Mouse (Mus musculus) stomach, embryonic 14.5 days (tissue): ENCODE data around the gene Pfdn4. TPM values are rescaled to one million over a fixed set of nuclear protein-coding genes. Genes with fewer than 3 reads are reported as not detected.

Source experiments
- ATAC-seq: fragments of 200-750 bp; cut with Nextera tagmentation; 2 replicates; pipeline ENCODE4 v1.8.0; 2017; ENCODE audit warnings: low read depth, moderate TSS enrichment; ENCODE audit not compliant: insufficient number of reproducible peaks, insufficient read depth, low FRiP score
- H3K27ac ChIP-seq: fragments of 300-500 bp; sonication (generic); 2 replicates; pipeline ENCODE4 v1.5.1; 2014; ENCODE audit warnings: mild to moderate bottlenecking, low read length, moderate library complexity, mixed read lengths
- H3K27me3 ChIP-seq: fragments of 300-500 bp; sonication (generic); 2 replicates; pipeline ENCODE4 v1.6.1; 2014; ENCODE audit warnings: low read length, control low read depth, mixed read lengths; ENCODE audit not compliant: control insufficient read depth, insufficient read depth
- H3K36me3 ChIP-seq: fragments of 300-500 bp; sonication (generic); 2 replicates; pipeline ENCODE4 v1.6.1; 2014; ENCODE audit warnings: mild to moderate bottlenecking, control low read depth, low read length, moderate library complexity, mixed read lengths; ENCODE audit not compliant: control insufficient read depth, insufficient read depth
- H3K4me1 ChIP-seq: fragments of 300-500 bp; sonication (generic); 2 replicates; pipeline ENCODE4 v1.6.1; 2014; ENCODE audit warnings: low read length, control low read depth, mixed read lengths; ENCODE audit not compliant: control insufficient read depth, insufficient read depth
- H3K4me2 ChIP-seq: fragments of 300-500 bp; sonication (generic); replicated peaks from 2 replicates; pipeline ENCODE4 v1.6.1; 2014; ENCODE audit warnings: low read depth, low read length, control low read depth
- H3K4me3 ChIP-seq: fragments of 300-500 bp; sonication (generic); 2 replicates; pipeline ENCODE4 v1.5.1; 2014; ENCODE audit warnings: low read depth, low read length, control low read depth
- H3K9ac ChIP-seq: fragments of 300-500 bp; sonication (generic); replicated peaks from 2 replicates; pipeline ENCODE4 v1.6.1; 2014; ENCODE audit warnings: low read depth, mild to moderate bottlenecking, control low read depth, low read length, moderate library complexity, mixed read lengths
- H3K9me3 ChIP-seq: fragments of 300-500 bp; sonication (generic); 2 replicates; pipeline ENCODE4 v1.6.1; 2016; ENCODE audit warnings: low read depth, low read length, control low read depth; ENCODE audit not compliant: control insufficient read depth
- WGBS: fragments of 180-500 bp; shearing (Covaris S2); extraction: QIAGEN DNeasy Blood & Tissue Kit; methylation state at CpG from one replicate; pipeline ENCODE4 v1.1.7; 2014; 5-methylcytosine and 5-hydroxymethylcytosine counted together
- polyA plus RNA-seq: library from polyadenylated mRNA; unstranded; fragments of >200 nt; fragmentation: Nextera tagmentation; extraction: Ambion mirVana; gene quantifications from 2 replicates; pipeline ENCODE4 v1.2.1, GENCODE M21; 2014

Gene Pfdn4
- polyA plus RNA-seq, 1 experiment from 2014 or later: 83.4 TPM

GRCm38 (mm10) chr2:170547526-170547925 lies 51.3 kb downstream of the Pfdn4 start:
- Histone ChIP-seq H3K4me3 (no peak overlapping the region), H3K36me3 (no peaks in the 10 kb centered on the region), H3K9me3 (no peaks in the 10 kb centered on the region), H3K9ac (no peak overlapping the region), H3K27ac (no peak overlapping the region), H3K27me3 (no peaks in the 10 kb centered on the region), H3K4me1 (peaks cover 3% of the 10 kb centered on the region; the same call in 1 of the 2 replicates), H3K4me2 (no peak overlapping the region)
- ATAC-seq: no peak
- 36% methylated on average over 6 of the region's 6 CpGs for WGBS

- H3K4me2 ChIP-seq: no peak overlapping the region
- 41% methylated on average over 4 of the region's 4 CpGs for WGBS
- H3K27ac ChIP-seq: no peak overlapping the region
- no peak overlapping the region for H3K4me3 ChIP-seq
- no peak for ATAC-seq
- H3K9me3 ChIP-seq: no peaks in the 10 kb centered on the region
- H3K4me1 ChIP-seq: peaks cover 3% of the 10 kb centered on the region; the same call in 1 of the 2 replicates
- no peak overlapping the region for H3K9ac ChIP-seq
- no peaks in the 10 kb centered on the region for H3K27me3 ChIP-seq
- H3K36me3 ChIP-seq: no peaks in the 10 kb centered on the region
These were observed 51.8 kb downstream of the Pfdn4 start for GRCm38 (mm10) chr2:170548046-170548445.

DNA sequence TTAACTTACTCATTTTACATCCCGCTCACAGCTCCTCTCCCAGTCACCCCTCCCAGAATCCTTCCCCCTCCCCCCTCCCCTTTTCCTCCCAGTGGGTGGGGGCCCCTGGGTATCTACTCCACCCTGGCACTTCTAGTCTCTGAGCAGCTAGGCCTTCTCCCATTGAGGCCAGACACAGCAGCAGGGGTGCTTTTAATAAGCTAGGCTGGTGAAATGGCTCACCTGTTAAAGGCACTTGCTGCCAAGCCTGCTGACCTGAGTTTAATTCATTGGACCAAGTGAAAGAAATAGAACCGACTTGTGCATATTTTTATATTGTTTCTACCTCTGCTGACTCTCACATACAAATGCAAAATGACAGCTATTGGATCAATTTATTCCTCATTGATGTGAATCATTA lies 52.9 kb downstream of the Pfdn4 start:
- WGBS: 68% methylated on average over 2 of the region's 2 CpGs
- Histone ChIP-seq H3K27ac (no peak overlapping the region), H3K9ac (no peak overlapping the region), H3K9me3 (no peaks in the 10 kb centered on the region), H3K4me2 (no peak overlapping the region), H3K4me1 (peaks cover 3% of the 10 kb centered on the region; the same call in 1 of the 2 replicates), H3K4me3 (no peak overlapping the region), H3K36me3 (no peaks in the 10 kb centered on the region), H3K27me3 (no peaks in the 10 kb centered on the region)
- no peak for ATAC-seq

- Histone ChIP-seq H3K27ac (peak overlapping the region; percentile 56; the same call in 1 of the 2 replicates), H3K27me3 (no peaks in the 10 kb centered on the region), H3K4me2 (no peak overlapping the region), H3K9ac (no peak overlapping the region), H3K36me3 (no peaks in the 10 kb centered on the region), H3K4me1 (peaks cover 3% of the 10 kb centered on the region; the same call in 1 of the 2 replicates), H3K9me3 (no peaks in the 10 kb centered on the region), H3K4me3 (no peak overlapping the region)
- 17% methylated on average over 5 of the region's 5 CpGs for WGBS
- ATAC-seq: peak; percentile 78; the same call in 1 of the 2 replicates
These were observed 54.0 kb downstream of the Pfdn4 start for GRCm38 (mm10) chr2:170550240-170550639.

GRCm38 (mm10) chr2:170552088-170552487 lies 55.9 kb downstream of the Pfdn4 start:
- WGBS: 64% methylated on average over 7 of the region's 7 CpGs
- ATAC-seq: no peak

DNA sequence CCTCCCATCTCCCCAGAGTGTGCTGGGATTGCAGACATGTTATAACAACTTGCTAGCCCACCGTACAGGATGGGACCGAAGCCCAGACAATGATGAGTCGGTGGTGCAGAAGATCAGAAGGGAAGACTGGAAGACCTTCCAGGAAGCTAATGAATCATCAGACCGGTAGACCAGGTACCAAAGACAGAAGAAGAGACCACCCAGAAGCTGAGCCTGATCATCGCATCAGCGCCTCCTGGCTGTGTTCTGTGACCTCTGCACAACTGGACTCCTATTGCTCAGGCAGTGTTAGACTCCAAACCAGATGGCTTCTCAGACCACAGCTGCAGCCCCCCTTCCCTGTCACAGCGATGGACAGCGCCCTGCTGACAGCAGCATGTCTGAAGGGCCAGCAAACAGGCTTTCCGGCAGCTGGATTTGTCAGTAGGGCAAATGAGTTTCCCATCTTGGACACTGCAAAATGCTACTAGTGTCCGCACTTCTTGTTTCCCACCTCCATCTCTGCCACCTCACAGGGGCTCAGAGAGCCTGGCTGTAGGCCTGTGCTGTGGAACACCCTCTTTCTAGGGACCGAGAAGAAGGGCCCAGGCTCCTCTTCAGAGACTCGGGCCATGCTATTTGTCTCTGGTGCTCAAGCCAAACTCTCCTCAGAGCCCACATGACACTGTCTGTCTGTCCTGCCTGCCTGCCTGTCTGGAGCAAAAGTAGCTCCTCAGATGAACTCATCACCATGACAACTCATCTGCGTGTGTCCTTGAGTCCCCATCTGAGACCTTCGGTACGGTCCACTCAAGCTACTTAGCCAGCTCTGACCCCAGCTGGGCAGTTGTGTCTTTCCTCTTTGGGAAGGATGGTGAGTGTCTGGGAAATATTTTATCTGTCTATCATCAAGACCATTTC lies 68.0 kb downstream of the Pfdn4 start:
- Histone ChIP-seq H3K27me3 (no peaks in the 10 kb centered on the region), H3K9ac (no peak overlapping the region), H3K27ac (no peak overlapping the region), H3K9me3 (no peaks in the 10 kb centered on the region), H3K4me3 (no peak overlapping the region), H3K36me3 (no peaks in the 10 kb centered on the region), H3K4me1 (no peaks in the 10 kb centered on the region), H3K4me2 (no peak overlapping the region)
- no peak for ATAC-seq
- 75% methylated on average over 15 of the region's 15 CpGs for WGBS

More at GRCm38 (mm10) chr2:170552088-170552487, 55.9 kb downstream of the Pfdn4 start:
- H3K27me3 ChIP-seq: no peaks in the 10 kb centered on the region
- H3K36me3 ChIP-seq: no peaks in the 10 kb centered on the region
- no peak overlapping the region for H3K9ac ChIP-seq
- H3K4me1 ChIP-seq: peaks cover 3% of the 10 kb centered on the region; the same call in 1 of the 2 replicates
- no peak overlapping the region for H3K4me2 ChIP-seq
- no peak overlapping the region for H3K4me3 ChIP-seq
- H3K9me3 ChIP-seq: no peaks in the 10 kb centered on the region
- no peak overlapping the region for H3K27ac ChIP-seq

DNA sequence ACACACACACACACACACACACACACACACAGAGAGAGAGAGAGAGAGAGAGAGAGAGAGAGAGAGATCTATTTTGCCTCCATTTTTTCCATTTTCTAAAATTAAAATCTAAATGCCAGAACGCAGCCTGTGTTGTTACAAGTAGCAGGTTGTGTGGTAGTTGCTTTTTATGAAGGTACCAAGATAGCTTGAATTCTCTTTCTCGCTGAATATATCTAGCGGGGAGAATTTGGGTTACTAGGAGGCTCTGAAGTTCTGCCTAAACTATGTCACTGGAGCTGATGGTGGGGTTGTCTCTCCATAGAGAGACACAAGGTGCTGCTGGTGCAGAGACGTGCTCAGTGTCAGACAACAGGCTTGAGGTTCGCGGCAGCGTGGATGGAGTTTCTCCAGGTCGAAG lies 68.8 kb downstream of the Pfdn4 start:
- H3K9me3 ChIP-seq: no peaks in the 10 kb centered on the region

More for the DNA sequence above, 68.8 kb downstream of the Pfdn4 start:
- Histone ChIP-seq H3K4me1 (no peaks in the 10 kb centered on the region), H3K27me3 (no peaks in the 10 kb centered on the region), H3K9ac (no peak overlapping the region), H3K4me2 (no peak overlapping the region), H3K4me3 (no peak overlapping the region), H3K36me3 (no peaks in the 10 kb centered on the region), H3K27ac (no peak overlapping the region)
- no peak for ATAC-seq
- WGBS: 84% methylated on average over 8 of the region's 8 CpGs
